Mouse (Mus musculus) lung, postnatal 0 days (tissue): ENCODE results near the gene Ddrgk1. TPM values are rescaled to one million over a fixed set of nuclear protein-coding genes. Genes with fewer than 3 reads are reported as not detected.

Source experiments
- ATAC-seq: fragments of 200-750 bp; cut with Nextera tagmentation; 2 replicates; pipeline ENCODE4 v1.8.0; 2017; ENCODE audit warnings: moderate library complexity
- DNase-seq: peaks from one replicate; pipeline ENCODE4 v3.0.0-alpha.2; 2016; ENCODE audit warnings: low spot score
- H3K27ac ChIP-seq: fragments of 300-500 bp; sonication (generic); 2 replicates; pipeline ENCODE4 v1.5.1; 2014; ENCODE audit warnings: antibody characterized with exemption, mild to moderate bottlenecking, low read length, mixed read lengths
- H3K27me3 ChIP-seq: fragments of 300-500 bp; sonication (generic); replicated peaks from 2 replicates; pipeline ENCODE4 v1.6.1; 2014; ENCODE audit warnings: low read length, mixed read lengths; ENCODE audit not compliant: insufficient read depth
- H3K36me3 ChIP-seq: fragments of 300-500 bp; sonication (generic); 2 replicates; pipeline ENCODE4 v1.6.1; 2014; ENCODE audit warnings: low read length, mixed read lengths; ENCODE audit not compliant: insufficient read depth
- H3K4me1 ChIP-seq: fragments of 300-500 bp; sonication (generic); 2 replicates; pipeline ENCODE4 v1.6.1; 2014; ENCODE audit warnings: antibody characterized with exemption, low read depth, low read length, mixed read lengths; ENCODE audit not compliant: insufficient read depth
- H3K4me2 ChIP-seq: fragments of 300-500 bp; sonication (generic); replicated peaks from 2 replicates; pipeline ENCODE4 v1.6.1; 2014; ENCODE audit warnings: low read depth, mild to moderate bottlenecking, low read length, moderate library complexity, mixed read lengths
- H3K4me3 ChIP-seq: fragments of 300-500 bp; sonication (generic); 2 replicates; pipeline ENCODE4 v1.5.1; 2014; ENCODE audit warnings: low read depth, low read length
- H3K9ac ChIP-seq: fragments of 300-500 bp; sonication (generic); replicated peaks from 2 replicates; pipeline ENCODE4 v1.6.1; 2014; ENCODE audit warnings: low read depth, mild to moderate bottlenecking
- H3K9me3 ChIP-seq: fragments of 300-500 bp; sonication (generic); 2 replicates; pipeline ENCODE4 v1.6.1; 2016; ENCODE audit warnings: low read length, mixed read lengths
- CTCF ChIP-seq: IDR thresholded peaks from 2 replicates; pipeline ENCODE4 v1.5.1; 2016; ENCODE audit warnings: antibody characterized with exemption, mild to moderate bottlenecking
- EP300 ChIP-seq: IDR thresholded peaks from 2 replicates; pipeline ENCODE4 v1.6.1; 2016; ENCODE audit warnings: antibody characterized with exemption, mild to moderate bottlenecking, control low read depth
- WGBS: fragments of 180-500 bp; shearing (Covaris S2); extraction: QIAGEN DNeasy Blood & Tissue Kit; methylation state at CpG from one replicate; pipeline ENCODE4 v1.1.7; 2014; 5-methylcytosine and 5-hydroxymethylcytosine counted together
- polyA plus RNA-seq: library from polyadenylated mRNA; unstranded; fragments of >200 nt; fragmentation: Nextera tagmentation; extraction: Ambion mirVana; gene quantifications from 2 replicates; pipeline ENCODE4 v1.2.1, GENCODE M21; 2015

The Ddrgk1 gene
- polyA plus RNA-seq, 1 experiment from 2014 or later: 90.9 TPM

DNA sequence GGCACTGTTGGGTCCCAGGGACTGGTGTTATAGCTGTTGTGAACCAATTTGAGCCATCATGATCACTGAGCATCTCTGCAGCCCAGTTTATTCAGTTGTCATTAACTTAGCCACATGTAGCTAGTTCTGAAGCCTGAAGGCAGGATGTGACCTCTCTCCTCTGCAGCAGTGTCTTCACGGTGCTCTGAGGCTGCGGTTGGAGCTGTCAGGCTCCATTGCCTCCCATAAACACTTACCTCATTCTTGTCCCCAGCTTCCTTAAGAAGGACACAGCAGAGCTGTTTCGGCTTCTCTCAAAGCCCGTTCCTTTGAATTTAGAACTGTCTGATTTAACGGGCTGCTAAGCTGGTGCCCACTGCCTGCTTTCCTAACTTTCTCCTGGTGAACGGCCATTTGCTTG is 15.4 kb upstream of the Ddrgk1 start:
- ATAC-seq: no peak
- WGBS: 87% methylated on average over 6 of the region's 6 CpGs

DNA sequence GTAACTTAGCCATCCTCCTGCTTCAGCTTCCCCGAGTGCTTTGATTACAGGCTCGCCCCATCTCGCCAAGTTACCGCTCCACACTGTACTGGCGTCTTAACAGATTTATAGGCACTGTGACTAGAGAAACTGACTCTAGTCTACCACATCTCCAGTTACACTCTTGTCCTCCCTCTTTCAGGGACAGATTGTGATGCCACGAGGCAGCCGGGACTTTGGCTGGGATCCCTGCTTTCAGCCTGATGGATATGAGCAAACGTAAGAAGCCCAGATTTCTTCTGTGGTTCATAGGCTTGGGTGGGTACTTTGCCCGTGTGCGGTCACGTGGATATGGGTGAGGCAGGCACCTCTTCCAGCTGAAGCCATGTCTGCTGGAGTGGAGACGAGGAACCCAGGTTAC is 14.7 kb upstream of the Ddrgk1 start:
- Histone ChIP-seq H3K9ac (no peak overlapping the region), H3K27me3 (no peaks in the 10 kb centered on the region), H3K4me2 (no peak overlapping the region), H3K36me3 (peaks cover 18% of the 10 kb centered on the region), H3K4me3 (no peak overlapping the region), H3K27ac (no peak overlapping the region), H3K9me3 (no peaks in the 10 kb centered on the region), H3K4me1 (no peaks in the 10 kb centered on the region)
- TF ChIP-seq CTCF (no peak), EP300 (no peak)
- DNase-seq: no peak
- ATAC-seq: no peak
- 94% methylated on average over 12 of the region's 12 CpGs for WGBS

More for the DNA sequence above, 15.4 kb upstream of the Ddrgk1 start:
- no peak overlapping the region for H3K27ac ChIP-seq
- H3K36me3 ChIP-seq: peaks cover 14% of the 10 kb centered on the region; the same call in 1 of the 2 replicates
- no peak overlapping the region for H3K4me3 ChIP-seq
- DNase-seq: no peak
- no peaks in the 10 kb centered on the region for H3K4me1 ChIP-seq
- H3K9me3 ChIP-seq: no peaks in the 10 kb centered on the region
- no peaks in the 10 kb centered on the region for H3K27me3 ChIP-seq
- no peak overlapping the region for H3K9ac ChIP-seq
- H3K4me2 ChIP-seq: no peak overlapping the region
- TF ChIP-seq EP300: no peak
- TF ChIP-seq CTCF: no peak

DNA sequence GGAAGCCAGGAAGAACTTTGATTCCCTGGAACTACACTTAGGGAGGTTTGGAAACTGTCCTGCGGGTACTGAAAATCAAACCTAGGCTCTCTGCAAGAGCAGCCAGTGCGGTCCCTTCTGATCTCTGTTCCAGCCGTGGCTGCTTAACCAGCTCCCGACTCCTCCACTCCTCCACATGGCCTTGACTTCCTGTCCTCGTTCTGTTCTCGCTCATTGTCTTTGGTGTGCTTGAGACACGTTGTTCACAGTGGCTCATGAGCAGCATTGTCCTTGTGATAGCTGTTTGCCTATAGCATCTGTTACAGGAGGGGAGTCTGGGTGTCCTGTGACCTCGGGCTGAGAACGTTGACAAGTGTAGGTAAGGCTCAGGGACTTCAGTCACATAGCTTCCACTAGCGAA is 12.8 kb upstream of the Ddrgk1 start:
- TF ChIP-seq CTCF: no peak
- TF ChIP-seq EP300: no peak
- Histone ChIP-seq H3K4me1 (no peaks in the 10 kb centered on the region), H3K36me3 (peaks cover 28% of the 10 kb centered on the region), H3K27ac (no peak overlapping the region), H3K27me3 (no peaks in the 10 kb centered on the region), H3K9me3 (no peaks in the 10 kb centered on the region), H3K4me2 (no peak overlapping the region), H3K4me3 (no peak overlapping the region), H3K9ac (no peak overlapping the region)
- 76% methylated on average over 10 of the region's 10 CpGs for WGBS
- ATAC-seq (no peak), DNase-seq (no peak)

DNA sequence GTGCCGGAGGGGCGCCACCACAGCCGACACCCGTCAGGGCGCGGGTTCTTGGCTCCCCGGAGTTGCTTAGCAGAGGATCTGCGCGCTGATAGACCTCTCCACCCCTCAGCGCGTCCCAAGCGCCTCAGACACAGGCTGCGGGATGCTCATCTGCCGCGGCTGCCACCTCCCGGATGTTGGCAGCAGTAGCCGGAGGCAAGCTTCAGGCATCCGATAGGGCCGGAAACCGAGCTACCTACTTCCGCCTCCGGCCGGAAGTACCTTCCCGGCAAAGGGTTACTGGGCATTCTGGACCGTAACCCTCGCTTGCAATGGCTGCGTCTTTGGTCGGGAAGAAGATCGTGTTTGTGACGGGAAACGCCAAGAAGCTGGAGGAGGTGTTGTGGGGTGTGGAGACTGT is 3.1 kb upstream of the Ddrgk1 start, which contains the start of gene Itpa:
Gene Itpa (plus strand): TSS at position 52 of the 400 bp plus-strand sequence.
- Histone ChIP-seq H3K4me3 (peak within 1 kb of the TSS; percentile 74), H3K4me1 (peaks cover 14% of the 10 kb centered on the region; the same call in 1 of the 2 replicates), H3K9me3 (no peaks in the 10 kb centered on the region), H3K4me2 (peak within 1 kb of the TSS; percentile 69), H3K9ac (peak within 1 kb of the TSS; percentile 55; the same call in 1 of the 2 replicates), H3K36me3 (peaks cover 5% of the 10 kb centered on the region; the same call in 1 of the 2 replicates), H3K27me3 (no peaks in the 10 kb centered on the region), H3K27ac (peak within 1 kb of the TSS; percentile 71)
- ATAC-seq (peak; percentile 62), DNase-seq (peak; percentile 95)
- under 1% methylated on average over 31 of the region's 31 CpGs for WGBS
- peak; percentile 54; the same call in 1 of the 2 replicates for TF ChIP-seq EP300
- TF ChIP-seq CTCF: peak; percentile 77

DNA sequence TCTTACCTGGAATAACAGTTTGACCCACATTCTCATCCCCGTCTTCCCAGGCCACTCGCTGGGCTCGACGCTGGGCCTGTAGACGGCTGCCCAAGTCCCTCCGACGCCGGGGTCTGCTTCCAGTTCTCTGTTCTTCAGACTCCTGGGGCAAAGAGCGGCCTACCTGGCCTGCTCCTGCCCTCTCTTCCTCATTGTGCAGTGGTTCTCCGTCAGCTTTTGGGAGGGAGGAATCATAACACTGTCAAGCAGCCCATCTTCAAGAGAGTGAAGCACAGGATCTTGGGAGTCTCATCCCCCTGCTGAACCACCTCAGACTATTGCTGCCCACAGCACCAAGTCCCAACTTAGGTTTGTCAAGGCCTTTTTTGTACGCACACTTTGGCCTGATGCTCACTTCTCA is 1.1 kb downstream of the Ddrgk1 start:
- TF ChIP-seq EP300 (no peak), CTCF (no peak)
- 87% methylated on average over 11 of the region's 11 CpGs for WGBS

DNA sequence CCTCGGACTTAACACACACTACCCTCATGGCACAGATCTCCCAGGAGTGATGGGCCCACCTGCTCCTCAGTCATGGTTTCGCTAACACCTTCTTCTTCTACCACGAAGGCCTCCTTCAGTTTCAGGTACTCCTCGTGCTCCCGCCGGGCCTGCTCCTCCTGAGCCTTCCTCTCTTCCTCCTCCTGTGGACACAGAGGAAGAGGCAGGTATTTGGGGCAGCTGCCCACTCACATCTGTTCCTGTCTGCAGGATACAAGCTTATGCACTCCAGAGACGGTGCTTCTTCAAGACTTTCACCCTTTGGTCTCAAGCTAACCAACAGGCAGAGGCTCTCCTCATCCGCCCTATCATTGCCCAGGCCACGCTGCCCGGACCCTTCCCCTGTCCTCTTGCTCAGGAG is 5.9 kb downstream of the Ddrgk1 start:
- no peaks in the 10 kb centered on the region for H3K27me3 ChIP-seq
- 94% methylated on average over 10 of the region's 10 CpGs for WGBS
- ATAC-seq: no peak
- no peak overlapping the region for H3K4me2 ChIP-seq
- no peak for DNase-seq
- H3K4me3 ChIP-seq: no peak overlapping the region
- H3K27ac ChIP-seq: no peak overlapping the region
- peaks cover 2% of the 10 kb centered on the region; the same call in 1 of the 2 replicates for H3K4me1 ChIP-seq
- peaks cover 52% of the 10 kb centered on the region for H3K36me3 ChIP-seq
- no peak overlapping the region for H3K9ac ChIP-seq
- H3K9me3 ChIP-seq: no peaks in the 10 kb centered on the region
- no peak for TF ChIP-seq CTCF
- no peak for TF ChIP-seq EP300

More for the DNA sequence above, 1.1 kb downstream of the Ddrgk1 start:
- peaks cover 14% of the 10 kb centered on the region; the same call in 1 of the 2 replicates for H3K4me1 ChIP-seq
- no peak overlapping the region for H3K4me3 ChIP-seq
- DNase-seq: no peak
- peaks cover 17% of the 10 kb centered on the region; the same call in 1 of the 2 replicates for H3K36me3 ChIP-seq
- peak overlapping the region; percentile 60; the same call in 1 of the 2 replicates for H3K4me2 ChIP-seq
- H3K27ac ChIP-seq: no peak overlapping the region
- no peak for ATAC-seq
- no peaks in the 10 kb centered on the region for H3K9me3 ChIP-seq
- H3K9ac ChIP-seq: peak overlapping the region; percentile 87; the same call in 1 of the 2 replicates
- no peaks in the 10 kb centered on the region for H3K27me3 ChIP-seq

DNA sequence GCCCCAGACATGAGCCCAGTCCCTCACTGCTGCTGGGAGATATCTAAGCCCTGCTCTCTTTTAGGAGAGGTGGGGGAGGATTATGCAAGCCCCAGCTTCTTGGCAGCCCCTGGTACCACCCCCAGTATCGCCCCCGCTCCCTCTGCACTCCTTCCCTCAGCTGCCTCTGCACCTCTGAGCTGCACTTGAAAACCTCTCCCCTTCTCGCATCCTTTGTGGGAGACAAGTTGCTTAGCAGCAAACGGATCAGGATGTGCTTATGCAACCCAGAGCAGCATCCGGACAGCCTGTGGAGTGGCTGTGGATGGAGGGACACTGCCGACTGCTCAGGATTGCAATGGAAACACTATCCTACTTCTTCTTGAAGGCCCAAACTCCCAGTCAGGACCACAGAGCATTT is 6.9 kb downstream of the Ddrgk1 start:
- no peak for ATAC-seq
- peaks cover 55% of the 10 kb centered on the region for H3K36me3 ChIP-seq
- DNase-seq: no peak
- no peak overlapping the region for H3K4me2 ChIP-seq
- no peaks in the 10 kb centered on the region for H3K4me1 ChIP-seq
- WGBS: 82% methylated on average over 6 of the region's 6 CpGs
- H3K9me3 ChIP-seq: no peaks in the 10 kb centered on the region
- H3K27me3 ChIP-seq: no peaks in the 10 kb centered on the region
- TF ChIP-seq EP300 (no peak), CTCF (no peak)
- H3K9ac ChIP-seq: no peak overlapping the region
- H3K4me3 ChIP-seq: no peak overlapping the region
- H3K27ac ChIP-seq: no peak overlapping the region
